10 mouse cellular contexts compared by ENCODE assay signal in genomic region chr7:72438552-72438951, GRCm38 (mm10).
DNase-seq lines count a peak whose midpoint lies in the region; ATAC-seq and TF ChIP-seq lines count a peak whose summit lies in the region.
"Had no signal": no experiment of that assay in that cellular context is flagged by ENCODE, and none has a peak within 500 bp of the region (broad histone marks: within the 10 kb centered on the region; RNA-seq: fewer than 3 reads in every experiment).

No protein-coding gene starts in this region.

- intact Hi-C loops in heart, adult 2 months (cut with DNase I): no loop called here

- H3K9ac ChIP-seq in heart, adult 2 months (ENCODE audit: low read depth, low read length): no peak overlapping the region
- H3K9ac ChIP-seq in limb, embryonic 15.5 days: no peak overlapping the region
- H3K9ac ChIP-seq: limb, embryonic 13.5 days had no signal

- peak; percentile 55 to 66 for DNase-seq in heart, adult 2 months
- no peak for DNase-seq in heart, embryonic 10.5 days (ENCODE audit: low spot score)
- DNase-seq in ovary, postnatal 36 days (ENCODE audit: low spot score): peak; percentile 4
- DNase-seq in ovary, postnatal 10 days (ENCODE audit: low spot score): no peak
- peak; percentile 50 to 57 for DNase-seq in gastrocnemius, adult 8-10 months (ENCODE audit: low spot score in 2 of 2)
- no peak for DNase-seq in embryo, embryonic 9.5 days (ENCODE audit: extremely low spot score)
- no peak for DNase-seq in yolk sac, embryonic 10.5 days (ENCODE audit: low spot score)

- no peak; the same call in 1 of the 2 replicates for ATAC-seq in limb, embryonic 15.5 days (ENCODE audit: insufficient number of reproducible peaks, low FRiP score, low TSS enrichment, low read depth)

- no peak for TF ChIP-seq EP300 in heart, adult 2 months (IDR thresholded peaks at IDR 0.05; ENCODE audit: insufficient read depth, low read depth, low read length)

- no peak overlapping the region for H3K27ac ChIP-seq in heart, adult 2 months
- no peak overlapping the region for H3K27ac ChIP-seq in heart, embryonic 10.5 days
- H3K27ac ChIP-seq in limb, embryonic 15.5 days: peak overlapping the region; percentile 67
- H3K27ac ChIP-seq: forebrain, embryonic 10.5 days; limb, embryonic 13.5 days had no signal

- no peak for TF ChIP-seq POLR2A in heart, adult 2 months (IDR thresholded peaks at IDR 0.05; ENCODE audit: insufficient read depth, low read depth, low read length)

- no peak for TF ChIP-seq CTCF in heart, adult 2 months (IDR thresholded peaks at IDR 0.05)

- no peaks in the 10 kb centered on the region for H3K36me3 ChIP-seq in heart, adult 2 months (ENCODE audit: control insufficient read depth, insufficient read depth, low read length)
- H3K36me3 ChIP-seq in heart, embryonic 10.5 days: no peaks in the 10 kb centered on the region
- no peaks in the 10 kb centered on the region for H3K36me3 ChIP-seq in limb, embryonic 15.5 days
- H3K36me3 ChIP-seq: forebrain, embryonic 10.5 days; limb, embryonic 13.5 days had no signal

- no peaks in the 10 kb centered on the region for H3K79me2 ChIP-seq in heart, adult 2 months (replicated peaks; ENCODE audit: control insufficient read depth, insufficient read depth, low read length)

- H3K4me2 ChIP-seq in limb, embryonic 15.5 days: no peak overlapping the region
- H3K4me2 ChIP-seq: limb, embryonic 13.5 days had no signal

- no peaks in the 10 kb centered on the region for H3K9me3 ChIP-seq in heart, embryonic 10.5 days
- no peaks in the 10 kb centered on the region for H3K9me3 ChIP-seq in limb, embryonic 15.5 days
- H3K9me3 ChIP-seq: forebrain, embryonic 10.5 days; limb, embryonic 13.5 days had no signal

- H3K4me1 ChIP-seq in heart, adult 2 months (ENCODE audit: control insufficient read depth, insufficient read depth, low read length): no peaks in the 10 kb centered on the region
- no peaks in the 10 kb centered on the region for H3K4me1 ChIP-seq in heart, embryonic 10.5 days
- peaks cover 11% of the 10 kb centered on the region; the same call in 1 of the 2 replicates for H3K4me1 ChIP-seq in limb, embryonic 15.5 days
- H3K4me1 ChIP-seq: forebrain, embryonic 10.5 days had no signal

- no peaks in the 10 kb centered on the region for H3K27me3 ChIP-seq in heart, adult 2 months (ENCODE audit: control insufficient read depth, insufficient read depth, low read length)
- H3K27me3 ChIP-seq in heart, embryonic 10.5 days (ENCODE audit: insufficient read depth, poor library complexity, severe bottlenecking): no peaks in the 10 kb centered on the region
- no peaks in the 10 kb centered on the region for H3K27me3 ChIP-seq in limb, embryonic 15.5 days
- H3K27me3 ChIP-seq: limb, embryonic 13.5 days had no signal

- WGBS in heart, adult 2 months: 37% methylated on average over 2 of the region's 2 CpGs
- WGBS in heart, embryonic 10.5 days: 52% methylated on average over 2 of the region's 2 CpGs
- 19% methylated on average over 2 of the region's 2 CpGs for WGBS in limb, embryonic 15.5 days

- no peak overlapping the region for H3K4me3 ChIP-seq in heart, adult 2 months
- H3K4me3 ChIP-seq in heart, embryonic 10.5 days: no peak overlapping the region
- H3K4me3 ChIP-seq in limb, embryonic 15.5 days: no peak overlapping the region
- H3K4me3 ChIP-seq: forebrain, embryonic 10.5 days; limb, embryonic 13.5 days had no signal

Comparison
In these comparisons a context has a peak if more than half of its experiments do, and no peak if none do; other contexts are left out.
1. DNase-seq: peak in heart, adult 2 months (2 of 2), ovary, postnatal 36 days (single experiment) and gastrocnemius, adult 8-10 months (2 of 2); none in heart, embryonic 10.5 days (single experiment), ovary, postnatal 10 days (single experiment), embryo, embryonic 9.5 days (single experiment) and yolk sac, embryonic 10.5 days (single experiment).